Mouse (Mus musculus) intestine, embryonic 16.5 days (tissue): ENCODE results near the gene Pkd2. TPM values are rescaled to one million over a fixed set of nuclear protein-coding genes. Genes with fewer than 3 reads are reported as not detected.

ENCODE experiments used
- polyA plus RNA-seq: library from polyadenylated mRNA; unstranded; fragments of >200 nt; fragmentation: Nextera tagmentation; extraction: Ambion mirVana; gene quantifications from 2 replicates; pipeline ENCODE4 v1.2.1, GENCODE M21; 2015

Pkd2 gene
- polyA plus RNA-seq, 1 experiment from 2014 or later = 6.4 TPM

Other genes starting within 250 kb of the Pkd2 start
- 0.16 TPM in 1 of 2 replicates, not detected in the other for gene Ibsp, start 160.3 kb upstream of the Pkd2 start, polyA plus RNA-seq
- not detected in 2 replicates for gene Mepe, start 134.1 kb upstream of the Pkd2 start, polyA plus RNA-seq
- 42.5 and 46.6 TPM in 2 replicates for gene Spp1, start 24.3 kb upstream of the Pkd2 start, polyA plus RNA-seq
- gene BC005561, start 48.9 kb downstream of the Pkd2 start, polyA plus RNA-seq = 6.3 and 7.1 TPM in 2 replicates